ENCODE assay signal across 10 mouse cellular contexts in genomic region chr5:112001742-112002701, GRCm38 (mm10).
DNase-seq lines count a peak whose midpoint lies in the region; ATAC-seq and TF ChIP-seq lines count a peak whose summit lies in the region.
"Had no signal": no experiment of that assay in that cellular context is flagged by ENCODE, and none has a peak within 500 bp of the region (broad histone marks: within the 10 kb centered on the region; RNA-seq: fewer than 3 reads in every experiment).

No protein-coding gene starts in this region.

- H3K27me3 ChIP-seq in E14TG2a.4 (ENCODE audit: insufficient read depth, low read length): peaks cover 52% of the 10 kb centered on the region
- H3K27me3 ChIP-seq in hindbrain, embryonic 10.5 days (ENCODE audit: insufficient read depth, poor library complexity, severe bottlenecking): peaks cover 14% of the 10 kb centered on the region; the same call in 1 of the 2 replicates

- no peak for ATAC-seq in CD4-positive, CD25-positive, alpha-beta regulatory T cell, adult 4 months

- H3K4me3 ChIP-seq in E14TG2a.4 (replicated peaks; ENCODE audit: low read length): no peak overlapping the region; the same call in 1 of the 2 replicates
- H3K4me3 ChIP-seq in hindbrain, embryonic 10.5 days: peak overlapping the region; percentile 10; the same call in 1 of the 2 replicates
- no peak overlapping the region for H3K4me3 ChIP-seq in layer of hippocampus, adult 2 months
- H3K4me3 ChIP-seq: erythroblast, embryonic 14.5 days had no signal

- H3K4me1 ChIP-seq in E14TG2a.4 (replicated peaks; ENCODE audit: low read depth, low read length): peaks cover 23% of the 10 kb centered on the region
- peaks cover 26% of the 10 kb centered on the region for H3K4me1 ChIP-seq in hindbrain, embryonic 10.5 days (replicated peaks)

- no peaks in the 10 kb centered on the region for H3K9me3 ChIP-seq in E14TG2a.4 (ENCODE audit: low read length)
- H3K9me3 ChIP-seq in hindbrain, embryonic 10.5 days: peaks cover 6% of the 10 kb centered on the region; the same call in 1 of the 2 replicates

- WGBS in hindbrain, embryonic 10.5 days: 17% methylated on average over 32 of the region's 32 CpGs

- peak; percentile 51 for DNase-seq in ZHBTc4 (ENCODE audit: low read depth, low spot score)
- peak; percentile 69 for DNase-seq in hindbrain, embryonic 10.5 days (ENCODE audit: low spot score)
- peak; percentile 34 for DNase-seq in lung, postnatal 36 days
- DNase-seq in spleen, postnatal 14 days (ENCODE audit: low spot score in 2 of 2): no peak
- no peak for DNase-seq in layer of hippocampus, adult 2 months (ENCODE audit: low spot score in 2 of 2)
- DNase-seq in yolk sac, embryonic 10.5 days (ENCODE audit: low spot score): no peak
- DNase-seq: layer of hippocampus, postnatal 36 days had no signal

- 0 out of 2 replicates have a peak, but pooled peaks have one; percentile 4 for TF ChIP-seq CTCF in E14TG2a.4 (conservative IDR thresholded peaks at IDR 0.05; ENCODE audit: low read length)
- TF ChIP-seq CTCF in layer of hippocampus, adult 2 months (conservative IDR thresholded peaks at IDR 0.05): no peak

- H3K27ac ChIP-seq in hindbrain, embryonic 10.5 days: peak overlapping the region; percentile 77
- no peak overlapping the region for H3K27ac ChIP-seq in layer of hippocampus, adult 2 months

- H3K36me3 ChIP-seq in E14TG2a.4 (ENCODE audit: insufficient read depth, low read length): no peaks in the 10 kb centered on the region
- no peaks in the 10 kb centered on the region for H3K36me3 ChIP-seq in hindbrain, embryonic 10.5 days

Comparison
In these comparisons a context has a peak if more than half of its experiments do, and no peak if none do; other contexts are left out.
1. DNase-seq: peak in ZHBTc4 (single experiment), hindbrain, embryonic 10.5 days (single experiment) and lung, postnatal 36 days (single experiment); none in spleen, postnatal 14 days (0 of 2), layer of hippocampus, adult 2 months (0 of 2) and yolk sac, embryonic 10.5 days (single experiment).